Mouse (Mus musculus): ENCODE results near the gene Scoc.

- TF ChIP-seq CTCF (IDR thresholded peaks at IDR 0.05; ENCODE audit: insufficient read depth, low read length), result no peak
- TF ChIP-seq POLR2A (IDR thresholded peaks at IDR 0.05; ENCODE audit: borderline replicate concordance, extremely low read depth, low read depth, low read length), result no peak
Observed at GRCm38 (mm10) chr8:83426104-83426759, 32.0 kb downstream of the Scoc start.

All from lung, adult 2 months (tissue).